Mouse (Mus musculus) forebrain, postnatal 0 days (tissue): ENCODE measurements at regions not wholly inside any gene's neighbourhood (a gene's known extent, or its start where the extent isn't known, plus 50 kb on each side); places are given as distances from the start of the nearest gene placed in this dataset.
A peak's percentile ranks its signal among the peaks of the same experiment; 100 is the strongest.

Source experiments
- ATAC-seq: fragments of 200-750 bp; cut with Nextera tagmentation; 2 replicates; pipeline ENCODE4 v1.8.0; 2017; ENCODE audit warnings: mild to moderate bottlenecking, moderate library complexity
- DNase-seq: peaks from one replicate; pipeline ENCODE4 v3.0.0-alpha.2; 2015
- H3K27ac ChIP-seq: fragments of 300-500 bp; sonication (generic); 2 replicates; pipeline ENCODE4 v1.5.1; 2014; ENCODE audit warnings: low read depth, mild to moderate bottlenecking, antibody characterized with exemption, low read length, moderate library complexity, mixed read lengths
- H3K27me3 ChIP-seq: fragments of 300-500 bp; sonication (generic); 2 replicates; pipeline ENCODE4 v1.6.1; 2014; ENCODE audit warnings: mild to moderate bottlenecking, low read length, mixed read lengths; ENCODE audit not compliant: insufficient read depth
- H3K36me3 ChIP-seq: fragments of 300-500 bp; sonication (generic); 2 replicates; pipeline ENCODE4 v1.6.1; 2014; ENCODE audit warnings: mild to moderate bottlenecking, moderate library complexity; ENCODE audit not compliant: insufficient read depth
- H3K4me1 ChIP-seq: fragments of 300-500 bp; sonication (generic); 2 replicates; pipeline ENCODE4 v1.6.1; 2014; ENCODE audit warnings: antibody characterized with exemption; ENCODE audit not compliant: insufficient read depth
- H3K4me2 ChIP-seq: fragments of 300-500 bp; sonication (generic); 2 replicates; pipeline ENCODE4 v1.6.1; 2014; ENCODE audit warnings: low read depth, mild to moderate bottlenecking, moderate library complexity
- H3K4me3 ChIP-seq: fragments of 300-500 bp; sonication (generic); 2 replicates; pipeline ENCODE4 v1.5.1; 2014; ENCODE audit warnings: low read depth, low read length, mixed read lengths
- H3K9ac ChIP-seq: fragments of 300-500 bp; sonication (generic); 2 replicates; pipeline ENCODE4 v1.6.1; 2014; ENCODE audit warnings: mild to moderate bottlenecking
- H3K9me3 ChIP-seq: fragments of 300-500 bp; sonication (generic); 2 replicates; pipeline ENCODE4 v1.6.1; 2016; ENCODE audit warnings: low read length
- CTCF ChIP-seq: sonication (generic); IDR thresholded peaks from 2 replicates; pipeline ENCODE4 v1.5.1; 2016; ENCODE audit warnings: antibody characterized with exemption, control low read depth, low read depth
- WGBS: fragments of 180-500 bp; shearing (Covaris S2); extraction: QIAGEN DNeasy Blood & Tissue Kit; methylation state at CpG from one replicate; pipeline ENCODE4 v1.1.7; 2014; 5-methylcytosine and 5-hydroxymethylcytosine counted together
- microRNA-seq, 2 experiments: library from miRNA; unstranded; fragments of <30 nt; microRNA quantifications; one replicate each; pipeline ENCODE4; 2016

DNA sequence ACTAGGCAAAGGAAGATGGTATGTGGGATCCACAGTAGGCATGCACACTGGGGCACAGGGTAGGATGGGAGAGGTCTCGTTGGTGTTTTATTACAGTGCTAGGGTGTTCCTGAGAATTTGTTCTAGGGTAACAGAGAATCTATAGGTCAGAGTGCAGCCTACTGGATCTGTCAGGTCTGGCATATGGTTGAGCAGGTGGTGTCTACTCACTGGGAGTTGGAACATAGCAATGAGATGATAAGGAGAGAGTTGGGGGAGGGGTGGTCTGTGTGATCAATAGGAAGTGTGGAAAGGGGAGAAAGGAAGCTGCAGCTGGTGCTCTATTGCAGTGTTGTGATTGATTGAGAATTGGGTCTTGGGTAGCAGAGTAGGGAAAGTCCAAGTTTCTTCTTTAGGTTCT lies 681.5 kb downstream of the Ankrd7 start:
- Histone ChIP-seq H3K27ac (no peak overlapping the region), H3K9ac (no peak overlapping the region), H3K4me1 (no peaks in the 10 kb centered on the region), H3K36me3 (no peaks in the 10 kb centered on the region), H3K9me3 (no peaks in the 10 kb centered on the region), H3K27me3 (no peaks in the 10 kb centered on the region), H3K4me3 (no peak overlapping the region), H3K4me2 (no peak overlapping the region)
- TF ChIP-seq CTCF, result no peak
- DNase-seq, result no peak
- no peak for ATAC-seq
- 94% methylated on average over 1 of the region's 1 CpGs for whole genome bisulfite sequencing

DNA sequence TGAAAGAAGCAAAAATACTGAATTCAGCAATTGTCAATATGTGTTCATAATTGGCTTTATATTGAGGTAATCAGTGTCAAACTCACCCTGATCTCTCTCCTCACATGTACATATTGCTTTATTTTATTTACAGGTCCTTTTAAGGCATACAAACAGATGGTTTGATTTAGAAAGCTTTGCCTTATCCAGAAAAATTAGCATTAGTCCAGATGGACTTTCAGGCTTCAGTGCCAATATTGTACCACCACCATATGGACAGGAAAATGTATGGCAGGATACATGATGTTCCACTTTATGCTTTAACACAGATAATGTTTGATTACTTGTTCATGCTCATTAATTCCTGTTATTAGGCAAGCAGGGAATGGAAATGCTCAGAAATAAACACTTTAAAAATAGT lies 685.8 kb downstream of the Ankrd7 start:
- H3K36me3 ChIP-seq, result no peaks in the 10 kb centered on the region
- H3K9me3 ChIP-seq, result no peaks in the 10 kb centered on the region
- no peak overlapping the region for H3K4me2 ChIP-seq
- H3K9ac ChIP-seq, result no peak overlapping the region
- H3K4me1 ChIP-seq, result no peaks in the 10 kb centered on the region
- H3K27me3 ChIP-seq, result no peaks in the 10 kb centered on the region
- no peak for TF ChIP-seq CTCF
- ATAC-seq (no peak), DNase-seq (peak; percentile 15)
- H3K27ac ChIP-seq, result no peak overlapping the region
- no peak overlapping the region for H3K4me3 ChIP-seq

DNA sequence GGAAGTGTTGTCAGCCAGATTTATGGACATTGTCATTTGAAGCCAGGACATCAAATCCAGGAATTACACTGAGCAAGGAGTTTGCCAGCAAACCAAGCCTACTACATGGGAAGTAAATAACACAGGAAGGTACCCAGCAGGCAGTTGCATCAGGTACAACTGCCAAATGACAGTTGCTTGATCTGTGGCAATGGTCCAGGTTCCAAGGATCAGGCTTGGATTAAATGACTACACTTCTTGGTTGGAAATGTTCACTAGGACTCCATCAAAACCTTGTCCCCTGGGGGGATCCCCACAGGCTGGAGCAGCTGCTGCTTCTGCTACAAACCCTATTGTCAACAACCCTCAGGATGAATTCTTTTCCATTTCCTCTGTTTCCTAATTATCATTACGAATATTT lies 713.3 kb downstream of the Ankrd7 start:
- Histone ChIP-seq H3K4me3 (no peak overlapping the region), H3K27me3 (no peaks in the 10 kb centered on the region), H3K9ac (no peak overlapping the region), H3K36me3 (no peaks in the 10 kb centered on the region), H3K4me2 (no peak overlapping the region), H3K27ac (no peak overlapping the region), H3K9me3 (no peaks in the 10 kb centered on the region), H3K4me1 (no peaks in the 10 kb centered on the region)
- ATAC-seq, result no peak
- no peak for TF ChIP-seq CTCF
- WGBS, result 74% methylated on average over 1 of the region's 1 CpGs
- no peak for DNase-seq

DNA sequence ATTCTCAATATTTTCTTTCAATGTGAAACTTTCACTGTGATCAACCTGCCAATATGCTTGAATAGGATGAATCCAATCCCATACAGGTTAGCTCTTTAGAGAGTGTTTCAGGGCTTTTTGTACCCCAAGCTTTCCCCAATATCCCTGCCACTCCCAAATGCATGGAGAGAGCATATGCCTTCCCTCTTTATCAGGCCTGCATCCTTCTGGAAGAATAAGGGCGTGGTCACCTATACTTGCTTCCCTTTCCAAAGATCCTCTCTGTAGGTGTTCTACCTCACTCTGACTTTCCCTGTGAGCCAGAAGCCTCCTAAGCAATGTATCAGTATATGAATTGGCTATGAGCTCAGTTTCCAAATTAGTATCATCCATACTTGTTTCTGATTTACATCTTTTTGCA lies 713.8 kb downstream of the Ankrd7 start:
- Histone ChIP-seq H3K4me1 (no peaks in the 10 kb centered on the region), H3K4me2 (no peak overlapping the region), H3K9ac (no peak overlapping the region), H3K27ac (no peak overlapping the region), H3K9me3 (no peaks in the 10 kb centered on the region), H3K4me3 (no peak overlapping the region), H3K36me3 (no peaks in the 10 kb centered on the region), H3K27me3 (no peaks in the 10 kb centered on the region)
- ATAC-seq, result no peak
- no peak for TF ChIP-seq CTCF
- WGBS, result 83% methylated on average over 1 of the region's 1 CpGs
- DNase-seq, result no peak

Small RNA genes lying in the stretch of these regions (microRNA-seq; reads per million reads assigned to microRNA genes)
- 0 reads per million in 2 experiments for gene Mir6370
